ENCODE assay signal across 32 mouse cellular contexts in the genomic region with DNA sequence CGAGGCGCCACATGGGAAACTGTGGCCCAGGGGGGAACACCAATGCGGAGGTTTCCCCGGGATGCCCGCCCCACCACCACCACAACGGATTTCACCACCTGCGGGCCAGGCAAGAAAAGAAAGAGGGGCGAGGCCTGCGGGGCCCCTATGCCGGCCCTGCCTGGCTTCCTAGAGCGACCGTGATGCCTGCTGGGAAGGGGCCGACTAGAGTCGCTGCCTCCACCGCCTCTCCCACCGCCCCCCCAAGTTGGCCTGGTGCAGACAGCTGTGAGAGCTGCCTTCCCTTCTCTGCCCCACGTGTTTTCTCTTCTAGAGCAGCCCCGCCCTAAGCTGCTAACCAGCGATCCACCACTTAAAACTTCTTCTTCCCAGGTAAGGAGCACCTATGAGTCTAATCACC. TPM values are rescaled to one million over a fixed set of nuclear protein-coding genes. Genes with fewer than 3 reads are reported as not detected.
"Had no signal": no experiment of that assay in that cellular context is flagged by ENCODE, and none has a peak within 500 bp of the region (broad histone marks: within the 10 kb centered on the region; RNA-seq: fewer than 3 reads in every experiment).

No protein-coding gene starts in this region.

- H3K27me3 ChIP-seq: heart, embryonic 12.5 days; heart, embryonic 15.5 days; hindbrain, embryonic 13.5 days; hindbrain, embryonic 15.5 days; kidney, embryonic 15.5 days; limb, embryonic 12.5 days; liver, embryonic 13.5 days; liver, embryonic 15.5 days had no signal

- H3K9me3 ChIP-seq: heart, embryonic 12.5 days; heart, embryonic 15.5 days; hindbrain, embryonic 13.5 days; hindbrain, embryonic 15.5 days; kidney, embryonic 15.5 days; limb, embryonic 10.5 days; limb, embryonic 12.5 days; liver, embryonic 13.5 days; liver, embryonic 15.5 days had no signal

- H3K9ac ChIP-seq: heart, embryonic 12.5 days; heart, embryonic 15.5 days; hindbrain, embryonic 13.5 days; hindbrain, embryonic 15.5 days; kidney, embryonic 15.5 days; limb, embryonic 12.5 days; liver, embryonic 13.5 days; liver, embryonic 15.5 days had no signal

- H3K36me3 ChIP-seq: heart, embryonic 12.5 days; heart, embryonic 15.5 days; hindbrain, embryonic 13.5 days; hindbrain, embryonic 15.5 days; kidney, embryonic 15.5 days; limb, embryonic 10.5 days; limb, embryonic 12.5 days; liver, embryonic 13.5 days; liver, embryonic 15.5 days had no signal

- ATAC-seq: hindbrain, postnatal 0 days; intestine, embryonic 16.5 days had no signal

- H3K4me1 ChIP-seq: heart, embryonic 12.5 days; heart, embryonic 15.5 days; hindbrain, embryonic 13.5 days; hindbrain, embryonic 15.5 days; kidney, embryonic 15.5 days; limb, embryonic 10.5 days; limb, embryonic 12.5 days; liver, embryonic 13.5 days; liver, embryonic 15.5 days had no signal

- H3K4me3 ChIP-seq: heart, adult 2 months; heart, embryonic 12.5 days; heart, embryonic 15.5 days; hindbrain, embryonic 13.5 days; hindbrain, embryonic 15.5 days; kidney, embryonic 15.5 days; left cerebral cortex, adult 2 months; limb, embryonic 10.5 days; limb, embryonic 12.5 days; liver, embryonic 13.5 days; liver, embryonic 15.5 days had no signal

- DNase-seq: gastrocnemius, postnatal 14 days; gastrocnemius, postnatal 36 days; heart, adult 11 months; heart, postnatal 14 days; heart, postnatal 36 days; kidney, adult 11 months; kidney, adult 2 months; kidney, adult 9 months; kidney, postnatal 25 days; kidney, postnatal 4 days; liver; liver, embryonic 13.5 days had no signal

- H3K4me2 ChIP-seq: heart, embryonic 12.5 days; heart, embryonic 15.5 days; hindbrain, embryonic 13.5 days; hindbrain, embryonic 15.5 days; kidney, embryonic 15.5 days; limb, embryonic 12.5 days; liver, embryonic 11.5 days; liver, embryonic 13.5 days; liver, embryonic 15.5 days had no signal

- H3K27ac ChIP-seq: heart, adult 2 months; heart, embryonic 15.5 days; hindbrain, embryonic 13.5 days; hindbrain, embryonic 15.5 days; hindbrain, postnatal 0 days; kidney, embryonic 15.5 days; kidney, postnatal 0 days; left cerebral cortex, adult 2 months; limb, embryonic 10.5 days; limb, embryonic 12.5 days; liver, embryonic 13.5 days; liver, embryonic 15.5 days had no signal

RNA-seq across cellular contexts. Expression of a gene that starts 14.8 kb away (rescaled TPM):
- total RNA-seq: hematopoietic stem cell, adult 5-6 weeks had no signal
- polyA plus RNA-seq: heart, embryonic 12.5 days; heart, embryonic 15.5 days; hindbrain, embryonic 11.5 days; limb, embryonic 12.5 days had no signal

RNA-seq across cellular contexts. Expression of a gene that starts 44.9 kb away (rescaled TPM):
- total RNA-seq: gastrocnemius, adult 8-10 months; heart, adult 2 months; heart, postnatal 14 days; heart, postnatal 36 days; hematopoietic stem cell, adult 5-6 weeks; hindbrain, postnatal 0 days; layer of hippocampus, adult 18-20 months; layer of hippocampus, postnatal 10 days; left cerebral cortex, postnatal 14 days had no signal
- polyA plus RNA-seq: heart, adult 2 months; heart, embryonic 12.5 days had no signal
